Mouse (Mus musculus) olfactory bulb, adult 2 months (tissue): Measurements from ENCODE around the gene Prox2. TPM values are rescaled to one million over a fixed set of nuclear protein-coding genes. Genes with fewer than 3 reads are reported as not detected.

Experiments used
- H3K27ac ChIP-seq: fragments of 200-500 bp; 2 replicates; pipeline ENCODE4 v1.5.1; 2012; ENCODE audit warnings: low read depth, low read length; ENCODE audit not compliant: insufficient read depth
- H3K4me1 ChIP-seq: fragments of 200-500 bp; 2 replicates; pipeline ENCODE4 v1.6.1; 2012; ENCODE audit warnings: low read length; ENCODE audit not compliant: control insufficient read depth, insufficient read depth
- H3K4me3 ChIP-seq: fragments of 200-500 bp; 2 replicates; pipeline ENCODE4 v1.5.1; 2012; ENCODE audit warnings: mild to moderate bottlenecking, low read depth, low read length, moderate library complexity; ENCODE audit not compliant: insufficient read depth
- CTCF ChIP-seq: fragments of 200-500 bp; IDR thresholded peaks from 2 replicates; pipeline ENCODE4 v1.5.1; 2012; ENCODE audit warnings: low read depth, mild to moderate bottlenecking, low read length, moderate library complexity; ENCODE audit not compliant: insufficient read depth
- POLR2A ChIP-seq: fragments of 200-500 bp; IDR thresholded peaks from 2 replicates; pipeline ENCODE4 v1.6.1; 2012; ENCODE audit warnings: mild to moderate bottlenecking, low read depth, low read length, moderate library complexity; ENCODE audit not compliant: insufficient read depth
- WGBS: fragments of 180-500 bp; shearing (Covaris S2); methylation state at CpG from one replicate; pipeline ENCODE4 v1.1.7; 2018; 5-methylcytosine and 5-hydroxymethylcytosine counted together
- polyA plus RNA-seq: library from polyadenylated mRNA; stranded (reverse); fragments of >200 nt; gene quantifications from 2 replicates; pipeline ENCODE4 v1.2.4, GENCODE M21; 2012; ENCODE audit warnings: low replicate concordance; ENCODE audit not compliant: missing spikeins, insufficient read depth, insufficient read length

Gene Prox2
- polyA plus RNA-seq, 1 experiment: not detected

GRCm38 (mm10) chr12:85087845-85088244 is 22.7 kb downstream of the Prox2 start:
- H3K27ac ChIP-seq: no peak overlapping the region
- no peaks in the 10 kb centered on the region for H3K4me1 ChIP-seq
- no peak for TF ChIP-seq POLR2A
- no peak for TF ChIP-seq CTCF
- 96% methylated on average over 12 of the region's 12 CpGs for WGBS
- H3K4me3 ChIP-seq: no peak overlapping the region

- 61% methylated on average over 4 of the region's 4 CpGs for WGBS
- Histone ChIP-seq H3K4me3 (no peak overlapping the region), H3K27ac (no peak overlapping the region), H3K4me1 (no peaks in the 10 kb centered on the region)
- TF ChIP-seq POLR2A (no peak), CTCF (no peak)
These were observed 25.6 kb downstream of the Prox2 start for GRCm38 (mm10) chr12:85084941-85085340.

GRCm38 (mm10) chr12:85084257-85084656 is 26.3 kb downstream of the Prox2 start:
- Histone ChIP-seq H3K4me3 (no peak overlapping the region), H3K4me1 (no peaks in the 10 kb centered on the region), H3K27ac (no peak overlapping the region)
- TF ChIP-seq POLR2A: no peak
- no peak for TF ChIP-seq CTCF
- WGBS: 89% methylated on average over 2 of the region's 2 CpGs

GRCm38 (mm10) chr12:85077100-85077499 is 33.5 kb downstream of the Prox2 start:
- no peak overlapping the region for H3K27ac ChIP-seq

GRCm38 (mm10) chr12:85071043-85071442 is 39.5 kb downstream of the Prox2 start:
- Histone ChIP-seq H3K4me3 (no peak overlapping the region), H3K4me1 (no peaks in the 10 kb centered on the region), H3K27ac (no peak overlapping the region)
- TF ChIP-seq CTCF (no peak), POLR2A (no peak)

More at GRCm38 (mm10) chr12:85077100-85077499, 33.5 kb downstream of the Prox2 start:
- Histone ChIP-seq H3K4me3 (no peak overlapping the region), H3K4me1 (no peaks in the 10 kb centered on the region)
- TF ChIP-seq POLR2A (no peak), CTCF (no peak)
- 86% methylated on average over 3 of the region's 3 CpGs for WGBS

GRCm38 (mm10) chr12:85051218-85051617 is 59.3 kb downstream of the Prox2 start:
- H3K4me3 ChIP-seq: no peak overlapping the region
- H3K27ac ChIP-seq: no peak overlapping the region
- peaks cover 5% of the 10 kb centered on the region; the same call in 1 of the 2 replicates for H3K4me1 ChIP-seq
- TF ChIP-seq POLR2A: no peak
- no peak for TF ChIP-seq CTCF
- WGBS: 62% methylated on average over 6 of the region's 6 CpGs

Other genes with a start within 250 kb of the Prox2 start
- gene Ltbp2, start 234.2 kb downstream of the Prox2 start, polyA plus RNA-seq: not detected in 2 replicates
- gene Fcf1, start 139.9 kb downstream of the Prox2 start, polyA plus RNA-seq: not detected in 2 replicates
- gene Arel1, start 139.9 kb downstream of the Prox2 start, polyA plus RNA-seq: not detected in 2 replicates
- gene Ylpm1, start 114.4 kb downstream of the Prox2 start, polyA plus RNA-seq: 139 and 435 TPM in 2 replicates
- gene Dlst, start 74 bp upstream of the Prox2 start, polyA plus RNA-seq: not detected in 2 replicates
- not detected in 2 replicates for gene Rps6kl1, start 40.5 kb upstream of the Prox2 start, polyA plus RNA-seq
- not detected in 2 replicates for gene Pgf, start 67.0 kb upstream of the Prox2 start, polyA plus RNA-seq
- gene Eif2b2, start 108.7 kb upstream of the Prox2 start, polyA plus RNA-seq: not detected in 2 replicates
- not detected in 2 replicates for gene Mlh3, start 159.8 kb upstream of the Prox2 start, polyA plus RNA-seq
- not detected in 2 replicates for gene Acyp1, start 177.7 kb upstream of the Prox2 start, polyA plus RNA-seq
- gene Zc2hc1c, start 177.8 kb upstream of the Prox2 start, polyA plus RNA-seq: not detected in 2 replicates
- gene Nek9, start 228.6 kb upstream of the Prox2 start, polyA plus RNA-seq: not detected in 2 replicates